Mouse (Mus musculus): ENCODE measurements around the gene Snorc.

- TF ChIP-seq CTCF (IDR thresholded peaks at IDR 0.05; ENCODE audit: low read depth), result no peak
- no peak for TF ChIP-seq EP300 (IDR thresholded peaks at IDR 0.05; ENCODE audit: low read depth)
These were observed 1.8 kb upstream of the Snorc start for GRCm38 (mm10) chr1:87468321-87468720.

Measured in heart, postnatal 0 days (tissue).